Mouse (Mus musculus) urinary bladder, adult 2 months (tissue): Measurements from ENCODE around the gene Ednra. TPM values are rescaled to one million over a fixed set of nuclear protein-coding genes. Genes with fewer than 3 reads are reported as not detected.

Source experiments
- DNase-seq: peaks from one replicate; pipeline ENCODE4 v3.0.0; 2022; ENCODE audit warnings: low spot score
- polyA plus RNA-seq: library from polyadenylated mRNA; depleted of rRNA; stranded (reverse); fragments of >200 nt; gene quantifications from 2 replicates; pipeline ENCODE4 v1.2.3, GENCODE M21; 2012; rRNA removed

Ednra gene
- polyA plus RNA-seq, 1 experiment: 10.1 TPM

- DNase-seq: no peak
Measured at GRCm38 (mm10) chr8:77650646-77651190, 73.5 kb downstream of the Ednra start.

- DNase-seq: no peak
Measured at GRCm38 (mm10) chr8:77640093-77640839, 84.0 kb downstream of the Ednra start.

- no peak for DNase-seq
Measured at GRCm38 (mm10) chr8:77637593-77637992, 86.7 kb downstream of the Ednra start.

GRCm38 (mm10) chr8:77634035-77634434 is 90.2 kb downstream of the Ednra start:
- DNase-seq: no peak

GRCm38 (mm10) chr8:77633211-77633610 is 91.1 kb downstream of the Ednra start:
- DNase-seq: no peak

GRCm38 (mm10) chr8:77630691-77631090 is 93.6 kb downstream of the Ednra start:
- no peak for DNase-seq

GRCm38 (mm10) chr8:77629858-77630537 is 94.3 kb downstream of the Ednra start:
- peak; percentile 65 for DNase-seq

- no peak for DNase-seq
Measured at GRCm38 (mm10) chr8:77623677-77624209, 100.5 kb downstream of the Ednra start.

- no peak for DNase-seq
Measured at GRCm38 (mm10) chr8:77617916-77618315, 106.3 kb downstream of the Ednra start.

Other genes starting within 250 kb of the Ednra start
- gene Arhgap10, start 206.5 kb downstream of the Ednra start, polyA plus RNA-seq: 43.8 and 46.6 TPM in 2 replicates
- gene Prmt9, start 175.1 kb downstream of the Ednra start, polyA plus RNA-seq: 11.5 and 12.0 TPM in 2 replicates
- gene Tmem184c, start 113.8 kb downstream of the Ednra start, polyA plus RNA-seq: 24.0 and 24.7 TPM in 2 replicates